Mouse (Mus musculus): ENCODE data around the gene Fam214b.

GRCm38 (mm10) chr4:43037860-43038566 lies 8.0 kb downstream of the Fam214b start:
- TF ChIP-seq FLI1 (IDR thresholded peaks at IDR 0.05; ENCODE audit: low read length) (no peak), GATA1 (IDR thresholded peaks at IDR 0.05; ENCODE audit: borderline replicate concordance, low read length) (no peak)

Data from megakaryocyte, embryonic 14.5 days (primary cell).